Mouse (Mus musculus) skeletal muscle tissue, adult 2 months (tissue): ENCODE measurements at regions not wholly inside any gene's neighbourhood (a gene's known extent, or its start where the extent isn't known, plus 50 kb on each side); places are given as distances from the start of the nearest gene placed in this dataset.

Source experiments
- DNase-seq: peaks from one replicate; pipeline ENCODE4 v3.0.0-alpha.2; 2012; ENCODE audit warnings: low read depth, low spot score

DNA sequence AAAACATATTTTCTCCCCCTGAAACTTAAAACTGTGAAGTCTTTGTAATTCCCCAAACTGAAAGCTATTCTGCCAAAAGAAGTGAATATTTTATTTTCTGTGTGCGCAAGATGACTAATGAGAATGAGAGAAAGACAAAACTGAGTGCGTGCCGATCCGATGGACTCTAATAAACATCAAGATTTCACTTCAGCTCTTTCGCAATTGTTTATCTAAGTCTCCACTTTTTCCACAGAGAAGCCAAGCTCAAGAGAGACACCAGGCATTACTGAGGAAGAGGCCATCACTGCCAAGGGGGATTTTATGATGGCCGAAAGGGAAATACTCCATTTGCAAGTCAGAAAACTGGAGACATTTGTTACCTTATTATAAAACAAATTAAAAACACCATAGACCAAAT, 55.0 kb upstream of the Uqcrfs1 start:
- no peak for DNase-seq

DNA sequence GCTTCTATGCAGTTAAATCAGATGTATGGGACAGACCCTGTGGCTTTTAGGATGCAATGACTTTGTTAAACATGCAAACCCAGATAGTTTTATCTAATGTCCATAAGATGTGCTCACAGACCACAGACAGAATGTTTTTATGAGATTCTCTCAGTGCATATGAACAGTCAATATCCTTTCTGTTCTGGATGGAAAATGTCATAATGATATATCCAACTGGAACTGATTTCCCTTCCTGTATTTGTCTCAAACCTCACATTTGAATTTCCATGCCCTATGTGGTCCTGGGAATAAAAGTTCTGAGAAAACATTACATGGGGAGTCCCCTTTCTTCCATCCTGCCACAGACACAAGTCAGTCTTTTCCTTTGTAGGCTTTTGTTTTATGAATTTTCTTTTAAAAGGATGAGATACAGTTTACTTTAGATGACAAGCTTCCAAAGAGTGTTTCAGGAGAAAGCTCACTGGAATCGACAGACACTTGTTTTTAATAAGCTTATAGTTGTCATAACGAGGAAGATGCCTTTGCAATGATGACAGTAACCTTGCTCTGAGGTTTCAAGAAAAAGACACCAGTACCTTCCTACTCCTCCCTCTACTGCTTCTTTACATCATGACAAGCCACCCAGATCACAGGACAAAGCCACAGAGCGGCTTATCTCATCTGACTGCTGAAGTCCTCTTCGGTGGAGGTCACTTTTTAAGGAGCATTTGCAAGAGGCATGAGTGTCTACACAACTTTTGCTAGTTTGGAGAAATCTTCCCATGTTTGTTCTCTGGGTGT, 55.7 kb upstream of the Uqcrfs1 start:
- no peak for DNase-seq

DNA sequence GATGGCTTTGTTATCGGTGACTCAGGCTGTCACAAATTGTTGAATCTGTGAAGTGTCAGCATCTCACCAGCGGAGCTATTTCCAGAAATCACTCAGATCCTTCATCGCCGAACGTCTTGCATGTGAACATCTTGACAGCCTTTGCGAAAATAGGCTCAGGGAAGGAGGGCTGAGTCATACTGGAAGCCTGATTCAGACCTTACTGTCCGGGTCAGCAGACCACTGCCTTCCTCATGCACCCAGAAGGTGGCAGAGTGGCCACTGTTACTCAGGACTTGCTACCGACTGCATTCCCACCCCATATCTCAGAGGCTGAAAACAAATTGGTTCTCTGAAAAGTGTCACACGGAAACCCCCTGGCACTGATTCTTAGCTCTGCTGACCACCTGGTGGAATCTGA, 55.9 kb upstream of the Dusp22 start:
- DNase-seq, result peak; percentile 43

DNA sequence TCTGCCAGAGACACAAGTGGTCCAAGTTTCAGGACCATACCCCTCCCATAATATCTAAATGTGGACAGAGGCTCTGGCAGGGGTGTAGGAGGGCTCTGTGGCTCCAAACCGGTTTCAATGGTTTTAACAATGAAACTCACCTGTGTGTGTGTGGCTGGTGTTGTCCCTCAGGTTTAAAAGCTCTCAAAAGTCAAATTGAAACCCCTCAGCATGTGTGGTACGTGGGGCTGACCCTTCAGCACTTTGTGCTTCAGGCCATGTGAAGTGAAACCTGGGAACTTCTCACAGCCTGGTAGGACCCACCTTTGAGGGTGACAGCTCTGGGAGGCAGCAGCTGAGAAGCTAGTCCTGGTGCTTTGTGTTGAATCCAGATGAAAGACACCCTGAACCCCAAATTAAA, 52.5 kb upstream of the Dusp22 start:
- no peak for DNase-seq

DNA sequence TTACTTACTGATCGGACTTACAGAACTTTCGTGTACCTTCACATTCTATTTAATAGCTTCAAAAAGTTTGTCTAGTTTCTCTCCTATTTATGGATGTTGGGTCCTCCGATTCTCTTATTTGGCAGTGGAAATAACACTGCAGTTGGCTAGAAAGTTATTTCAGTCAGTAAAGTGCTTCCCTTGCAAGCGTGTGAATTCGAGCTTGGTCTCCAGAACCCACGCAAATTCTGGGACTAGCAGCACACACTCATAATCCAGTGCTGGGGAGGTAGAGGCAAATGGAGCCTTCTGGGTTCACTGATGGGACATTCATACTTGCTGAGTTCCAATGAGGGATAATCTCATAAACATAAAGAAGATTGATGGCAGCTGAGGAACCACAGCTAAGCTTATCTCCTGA, 51.9 kb upstream of the Dusp22 start:
- DNase-seq, result no peak

DNA sequence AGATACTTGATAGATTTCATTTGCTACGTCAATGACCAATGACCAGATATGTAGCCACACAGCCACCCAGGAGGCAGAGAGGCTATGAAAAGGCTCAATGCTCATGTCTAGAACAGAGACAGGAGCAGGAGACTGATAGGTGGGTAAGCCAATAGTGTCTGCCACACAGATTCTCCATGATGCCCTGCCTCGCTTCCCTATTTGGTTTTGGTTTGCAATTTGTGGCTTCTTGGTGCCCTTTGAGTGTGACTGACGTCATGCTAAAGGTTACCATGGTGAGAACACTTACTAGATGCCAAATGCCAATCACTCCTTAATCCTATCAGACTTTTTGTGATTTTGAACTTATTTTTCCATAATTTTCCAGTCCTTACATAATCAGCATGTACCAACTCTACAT, 50.0 kb upstream of the Dusp22 start:
- DNase-seq, result no peak
